Mouse (Mus musculus) olfactory bulb, adult 2 months (tissue): ENCODE measurements around the gene Chrne.

Experiments used
- CTCF ChIP-seq: fragments of 200-500 bp; IDR thresholded peaks from 2 replicates; pipeline ENCODE4 v1.5.1; 2012; ENCODE audit warnings: low read depth, mild to moderate bottlenecking, low read length, moderate library complexity; ENCODE audit not compliant: insufficient read depth
- POLR2A ChIP-seq: fragments of 200-500 bp; IDR thresholded peaks from 2 replicates; pipeline ENCODE4 v1.6.1; 2012; ENCODE audit warnings: mild to moderate bottlenecking, low read depth, low read length, moderate library complexity; ENCODE audit not compliant: insufficient read depth

GRCm38 (mm10) chr11:70658942-70659341 is 39.9 kb upstream of the Chrne start:
- TF ChIP-seq POLR2A (no peak), CTCF (no peak)
